In genomic region chr6:72696601-72697335, GRCm38 (mm10) we compare ENCODE assay signal across 22 mouse cellular contexts.
A peak's percentile ranks its signal among the peaks of the same experiment; 100 is the strongest.
DNase-seq lines count a peak whose midpoint lies in the region; ATAC-seq and TF ChIP-seq lines count a peak whose summit lies in the region.
"Had no signal": no experiment of that assay in that cellular context is flagged by ENCODE, and none has a peak within 500 bp of the region (broad histone marks: within the 10 kb centered on the region; RNA-seq: fewer than 3 reads in every experiment).

No protein-coding gene starts in this region.

- 0 out of 2 replicates have a peak overlapping the region, but pooled peaks have one; percentile 6 for H3K27ac ChIP-seq in heart, embryonic 13.5 days (replicated peaks)
- H3K27ac ChIP-seq in lung, embryonic 14.5 days (ENCODE audit: low read depth) = no peak overlapping the region
- peak overlapping the region; percentile 33 for H3K27ac ChIP-seq in embryonic facial prominence, embryonic 14.5 days (replicated peaks; ENCODE audit: low read depth, low read length)
- no peak overlapping the region for H3K27ac ChIP-seq in midbrain, embryonic 14.5 days (replicated peaks; ENCODE audit: low read depth, low read length)
- H3K27ac ChIP-seq: forebrain, embryonic 15.5 days; gastrocnemius, adult 2 months; heart, adult 2 months; layer of hippocampus, adult 2 months; liver, embryonic 13.5 days had no signal

- TF ChIP-seq POLR2A in lung, adult 2 months (IDR thresholded peaks at IDR 0.05; ENCODE audit: borderline replicate concordance, extremely low read depth, low read depth, low read length) = no peak

- H3K27me3 ChIP-seq in heart, embryonic 13.5 days (replicated peaks) = no peaks in the 10 kb centered on the region
- no peaks in the 10 kb centered on the region for H3K27me3 ChIP-seq in lung, embryonic 14.5 days (ENCODE audit: insufficient read depth, low read length)
- H3K27me3 ChIP-seq in embryonic facial prominence, embryonic 14.5 days (replicated peaks; ENCODE audit: control insufficient read depth, insufficient read depth, low read length) = no peaks in the 10 kb centered on the region
- H3K27me3 ChIP-seq in midbrain, embryonic 14.5 days (ENCODE audit: control insufficient read depth, insufficient read depth, low read length) = no peaks in the 10 kb centered on the region
- H3K27me3 ChIP-seq: forebrain, embryonic 15.5 days; liver, embryonic 13.5 days; Patski had no signal

- no peak overlapping the region for H3K9ac ChIP-seq in heart, embryonic 13.5 days
- no peak overlapping the region for H3K9ac ChIP-seq in lung, embryonic 14.5 days
- no peak overlapping the region for H3K9ac ChIP-seq in embryonic facial prominence, embryonic 14.5 days (ENCODE audit: low read depth, low read length)
- no peak overlapping the region for H3K9ac ChIP-seq in midbrain, embryonic 14.5 days (replicated peaks; ENCODE audit: low read length)
- H3K9ac ChIP-seq: forebrain, embryonic 15.5 days; liver, embryonic 13.5 days had no signal

- no peak overlapping the region for H3K4me2 ChIP-seq in heart, embryonic 13.5 days
- no peak overlapping the region for H3K4me2 ChIP-seq in lung, embryonic 14.5 days
- H3K4me2 ChIP-seq in embryonic facial prominence, embryonic 14.5 days (ENCODE audit: low read depth, low read length) = no peak overlapping the region
- H3K4me2 ChIP-seq in midbrain, embryonic 14.5 days (ENCODE audit: low read length) = no peak overlapping the region
- H3K4me2 ChIP-seq: forebrain, embryonic 15.5 days; liver, embryonic 13.5 days had no signal

- DNase-seq in heart, postnatal 14 days = no peak
- no peak for DNase-seq in lung, embryonic 14.5 days
- DNase-seq in lung, adult 2 months = no peak
- DNase-seq in embryonic facial prominence, embryonic 14.5 days (ENCODE audit: low spot score) = no peak
- peak; percentile 56 for DNase-seq in mesoderm, embryonic 11.5 days (ENCODE audit: low read depth, low spot score)
- no peak for DNase-seq in midbrain, embryonic 14.5 days
- DNase-seq in cerebellum, postnatal 36 days = no peak
- DNase-seq: adrenal gland, postnatal 36 days; B cell, adult 2 months; cerebellum, postnatal 10 days; gastrocnemius, adult 2 months; heart, adult 2 months; heart, postnatal 4 days; kidney, adult 11 months; liver, embryonic 13.5 days; lung, postnatal 10 days; thymus, adult 2 months had no signal

- no peaks in the 10 kb centered on the region for H3K9me3 ChIP-seq in heart, embryonic 13.5 days
- H3K9me3 ChIP-seq in lung, embryonic 14.5 days (ENCODE audit: low read depth, low read length) = no peaks in the 10 kb centered on the region
- no peaks in the 10 kb centered on the region for H3K9me3 ChIP-seq in embryonic facial prominence, embryonic 14.5 days (ENCODE audit: control insufficient read depth, low read length)
- no peaks in the 10 kb centered on the region for H3K9me3 ChIP-seq in midbrain, embryonic 14.5 days (ENCODE audit: control insufficient read depth, low read length)
- H3K9me3 ChIP-seq: forebrain, embryonic 15.5 days; liver, embryonic 13.5 days had no signal

- no peak for TF ChIP-seq CTCF in lung, embryonic 14.5 days (IDR thresholded peaks at IDR 0.05; ENCODE audit: low read depth)
- no peak for TF ChIP-seq CTCF in lung, adult 2 months (IDR thresholded peaks at IDR 0.05; ENCODE audit: insufficient read depth, low read length)

- peaks cover 4% of the 10 kb centered on the region; the same call in 1 of the 2 replicates for H3K36me3 ChIP-seq in heart, embryonic 13.5 days
- H3K36me3 ChIP-seq in lung, embryonic 14.5 days (ENCODE audit: insufficient read depth) = no peaks in the 10 kb centered on the region
- H3K36me3 ChIP-seq in embryonic facial prominence, embryonic 14.5 days (ENCODE audit: control insufficient read depth, insufficient read depth, low read length) = 0 out of 2 replicates have a peak, but pooled peaks cover 7% of the 10 kb centered on the region
- no peaks in the 10 kb centered on the region for H3K36me3 ChIP-seq in midbrain, embryonic 14.5 days (ENCODE audit: control insufficient read depth, insufficient read depth, low read length)
- H3K36me3 ChIP-seq: forebrain, embryonic 15.5 days; liver, embryonic 13.5 days had no signal

- WGBS in heart, embryonic 13.5 days = 22% methylated on average over 11 of the region's 11 CpGs
- WGBS in lung, embryonic 14.5 days = 9% methylated on average over 11 of the region's 11 CpGs
- WGBS in lung, adult 2 months = 61% methylated on average over 11 of the region's 11 CpGs
- 18% methylated on average over 11 of the region's 11 CpGs for WGBS in embryonic facial prominence, embryonic 14.5 days
- WGBS in midbrain, embryonic 14.5 days = 48% methylated on average over 11 of the region's 11 CpGs

- peaks cover 61% of the 10 kb centered on the region for H3K4me1 ChIP-seq in heart, embryonic 13.5 days
- peaks cover 42% of the 10 kb centered on the region for H3K4me1 ChIP-seq in lung, embryonic 14.5 days (ENCODE audit: insufficient read depth)
- peaks cover 5% of the 10 kb centered on the region; the same call in 1 of the 2 replicates for H3K4me1 ChIP-seq in lung, adult 2 months (ENCODE audit: control insufficient read depth, insufficient read depth, low read length)
- peaks cover 59% of the 10 kb centered on the region for H3K4me1 ChIP-seq in embryonic facial prominence, embryonic 14.5 days (ENCODE audit: control insufficient read depth, insufficient read depth, low read length)
- H3K4me1 ChIP-seq in midbrain, embryonic 14.5 days (ENCODE audit: control insufficient read depth, insufficient read depth, low read length) = no peaks in the 10 kb centered on the region

- no peak for ATAC-seq in heart, embryonic 13.5 days (ENCODE audit: extremely low read depth, insufficient number of reproducible peaks, low FRiP score, low TSS enrichment)
- 0 out of 2 replicates have a peak, but pooled peaks have one; percentile 23 for ATAC-seq in lung, embryonic 14.5 days (ENCODE audit: insufficient read depth)
- 0 out of 2 replicates have a peak, but pooled peaks have one; percentile 34 for ATAC-seq in embryonic facial prominence, embryonic 14.5 days (ENCODE audit: low read depth)
- no peak for ATAC-seq in midbrain, embryonic 14.5 days (ENCODE audit: low FRiP score, low TSS enrichment)
- ATAC-seq: forebrain, embryonic 15.5 days; Patski had no signal

- no peak overlapping the region for H3K4me3 ChIP-seq in heart, embryonic 13.5 days
- no peak overlapping the region for H3K4me3 ChIP-seq in lung, embryonic 14.5 days (ENCODE audit: low read depth, low read length)
- H3K4me3 ChIP-seq in lung, adult 2 months (replicated peaks; ENCODE audit: extremely low read depth, low read depth, low read length) = no peak overlapping the region
- H3K4me3 ChIP-seq in embryonic facial prominence, embryonic 14.5 days (ENCODE audit: low read depth, low read length) = no peak overlapping the region
- no peak overlapping the region for H3K4me3 ChIP-seq in midbrain, embryonic 14.5 days (replicated peaks; ENCODE audit: low read depth, low read length)
- H3K4me3 ChIP-seq: forebrain, embryonic 15.5 days; gastrocnemius, adult 2 months; heart, adult 2 months; layer of hippocampus, adult 2 months; liver, embryonic 13.5 days; myocyte had no signal

- intact Hi-C loops in heart, postnatal 14 days (cut with DNase I) = no loop called here

Comparison
In these comparisons a context has a peak if more than half of its experiments do, and no peak if none do; other contexts are left out.
1. ATAC-seq: peak in lung, embryonic 14.5 days (single experiment) and embryonic facial prominence, embryonic 14.5 days (single experiment); none in heart, embryonic 13.5 days (single experiment) and midbrain, embryonic 14.5 days (single experiment).
2. H3K27ac ChIP-seq: peak in heart, embryonic 13.5 days (single experiment) and embryonic facial prominence, embryonic 14.5 days (single experiment); none in lung, embryonic 14.5 days (single experiment) and midbrain, embryonic 14.5 days (single experiment).